Mouse (Mus musculus) midbrain, embryonic 15.5 days (tissue): Measurements from ENCODE around the gene Dhx30. TPM values are rescaled to one million over a fixed set of nuclear protein-coding genes. Genes with fewer than 3 reads are reported as not detected.
"Not testable (repeated sequence)": the region's sequence is repeated elsewhere in the genome, so short reads cannot be mapped to it uniquely, and the experiment has no call there.

Experiments used
- ATAC-seq: fragments of 200-750 bp; cut with Nextera tagmentation; replicated peaks from 2 replicates; pipeline ENCODE4 v1.8.0; 2017; ENCODE audit warnings: moderate TSS enrichment
- H3K27ac ChIP-seq: fragments of 300-500 bp; sonication (generic); 2 replicates; pipeline ENCODE4 v1.5.1; 2015; ENCODE audit warnings: mild to moderate bottlenecking, inconsistent platforms
- H3K27me3 ChIP-seq: fragments of 300-500 bp; sonication (generic); replicated peaks from 2 replicates; pipeline ENCODE4 v1.6.1; 2015; ENCODE audit warnings: inconsistent platforms
- H3K36me3 ChIP-seq: fragments of 300-500 bp; sonication (generic); replicated peaks from 2 replicates; pipeline ENCODE4 v1.6.1; 2015; ENCODE audit warnings: inconsistent platforms
- H3K4me1 ChIP-seq: fragments of 300-500 bp; sonication (generic); 2 replicates; pipeline ENCODE4 v1.6.1; 2015; ENCODE audit warnings: inconsistent platforms
- H3K4me2 ChIP-seq: fragments of 300-500 bp; sonication (generic); 2 replicates; pipeline ENCODE4 v1.6.1; 2015; ENCODE audit warnings: inconsistent platforms, mild to moderate bottlenecking, moderate library complexity
- H3K4me3 ChIP-seq: fragments of 300-500 bp; sonication (generic); 2 replicates; pipeline ENCODE4 v1.5.1; 2015; ENCODE audit warnings: mild to moderate bottlenecking, inconsistent platforms
- H3K9ac ChIP-seq: fragments of 300-500 bp; sonication (generic); 2 replicates; pipeline ENCODE4 v1.6.1; 2015; ENCODE audit warnings: mild to moderate bottlenecking, inconsistent platforms
- H3K9me3 ChIP-seq: fragments of 300-500 bp; sonication (generic); 2 replicates; pipeline ENCODE4 v1.6.1; 2016; ENCODE audit warnings: inconsistent platforms
- WGBS: fragments of 180-500 bp; shearing (Covaris S2); methylation state at CpG from one replicate; pipeline ENCODE4 v1.1.7; 2015; ENCODE audit warnings: mixed read lengths; 5-methylcytosine and 5-hydroxymethylcytosine counted together
- polyA plus RNA-seq: library from polyadenylated mRNA; unstranded; fragments of >200 nt; fragmentation: Nextera tagmentation; extraction: Ambion mirVana; gene quantifications from 2 replicates; pipeline ENCODE4 v1.2.1, GENCODE M21; 2015

Dhx30 gene
- polyA plus RNA-seq, 1 experiment from 2014 or later = 199 TPM

GRCm38 (mm10) chr9:110130896-110131524 lies 13.4 kb upstream of the Dhx30 start:
- 30% methylated on average over 10 of the region's 10 CpGs for WGBS

GRCm38 (mm10) chr9:110124008-110124540 lies 6.4 kb upstream of the Dhx30 start:
- not testable (repeated sequence) for H3K4me3 ChIP-seq, H3K4me1 ChIP-seq, ATAC-seq, H3K9me3 ChIP-seq, H3K4me2 ChIP-seq, H3K27me3 ChIP-seq, H3K27ac ChIP-seq, H3K9ac ChIP-seq, H3K36me3 ChIP-seq
- whole genome bisulfite sequencing = 54% methylated on average over 2 of the region's 2 CpGs

More at GRCm38 (mm10) chr9:110130896-110131524, 13.4 kb upstream of the Dhx30 start:
- H3K27ac ChIP-seq = peak overlapping the region; percentile 92
- H3K36me3 ChIP-seq = no peaks in the 10 kb centered on the region; the same call in 1 of the 2 replicates
- H3K9ac ChIP-seq = peak overlapping the region; percentile 74
- H3K4me1 ChIP-seq = peaks cover 35% of the 10 kb centered on the region
- H3K4me2 ChIP-seq = peak overlapping the region; percentile 61
- H3K4me3 ChIP-seq = peak overlapping the region; percentile 66
- no peaks in the 10 kb centered on the region for H3K9me3 ChIP-seq
- no peaks in the 10 kb centered on the region for H3K27me3 ChIP-seq
- no peak for ATAC-seq

GRCm38 (mm10) chr9:110123322-110123721 lies 5.7 kb upstream of the Dhx30 start:
- H3K36me3 ChIP-seq = no peaks in the 10 kb centered on the region
- no peaks in the 10 kb centered on the region for H3K27me3 ChIP-seq
- no peak overlapping the region for H3K4me3 ChIP-seq
- no peaks in the 10 kb centered on the region for H3K9me3 ChIP-seq
- peaks cover 9% of the 10 kb centered on the region for H3K4me1 ChIP-seq
- WGBS = 87% methylated on average over 2 of the region's 2 CpGs
- H3K9ac ChIP-seq = no peak overlapping the region
- H3K27ac ChIP-seq = no peak overlapping the region
- ATAC-seq = no peak
- no peak overlapping the region for H3K4me2 ChIP-seq

- Histone ChIP-seq H3K36me3 (no peaks in the 10 kb centered on the region), H3K4me2 (no peak overlapping the region), H3K27me3 (no peaks in the 10 kb centered on the region), H3K27ac (no peak overlapping the region), H3K4me1 (peaks cover 13% of the 10 kb centered on the region), H3K9me3 (no peaks in the 10 kb centered on the region), H3K9ac (no peak overlapping the region), H3K4me3 (no peak overlapping the region)
- 77% methylated on average over 4 of the region's 4 CpGs for WGBS
- no peak for ATAC-seq
These were observed 3.8 kb upstream of the Dhx30 start for GRCm38 (mm10) chr9:110121424-110121823.

- Histone ChIP-seq H3K27me3 (no peaks in the 10 kb centered on the region), H3K4me2 (peak overlapping the region; percentile 66), H3K9me3 (no peaks in the 10 kb centered on the region), H3K4me1 (peaks cover 23% of the 10 kb centered on the region), H3K9ac (peak overlapping the region; percentile 94), H3K4me3 (peak overlapping the region; percentile 74), H3K27ac (peak overlapping the region; percentile 96), H3K36me3 (peaks cover 7% of the 10 kb centered on the region; the same call in 1 of the 2 replicates)
- ATAC-seq = no peak
- 50% methylated on average over 1 of the region's 1 CpGs for WGBS
These were observed 619 bp upstream of the Dhx30 start for GRCm38 (mm10) chr9:110118249-110118648.

- Histone ChIP-seq H3K4me2 (peak within 1 kb of the TSS; percentile 66), H3K27ac (peak within 1 kb of the TSS; percentile 96), H3K36me3 (peaks cover 18% of the 10 kb centered on the region), H3K9me3 (no peaks in the 10 kb centered on the region), H3K27me3 (no peaks in the 10 kb centered on the region), H3K4me1 (peaks cover 23% of the 10 kb centered on the region), H3K9ac (peak within 1 kb of the TSS; percentile 94), H3K4me3 (peak within 1 kb of the TSS; percentile 74)
- ATAC-seq = peak; percentile 97
- under 1% methylated on average over 77 of the region's 79 CpGs for WGBS
These were observed 452 bp downstream of the Dhx30 start, which contains the start of gene Smarcc1 for GRCm38 (mm10) chr9:110116977-110117778. Gene Smarcc1, plus strand, starts transcription at chr9:110117708.

GRCm38 (mm10) chr9:110116353-110116976 lies 1.2 kb downstream of the Dhx30 start:
- Histone ChIP-seq H3K27ac (peak overlapping the region; percentile 96), H3K36me3 (peaks cover 24% of the 10 kb centered on the region), H3K27me3 (no peaks in the 10 kb centered on the region), H3K4me1 (peaks cover 23% of the 10 kb centered on the region), H3K9ac (peak overlapping the region; percentile 94), H3K4me3 (peak overlapping the region; percentile 74), H3K9me3 (no peaks in the 10 kb centered on the region), H3K4me2 (peak overlapping the region; percentile 66)
- WGBS = 7% methylated on average over 10 of the region's 10 CpGs
- ATAC-seq = no peak

- Histone ChIP-seq H3K9me3 (no peaks in the 10 kb centered on the region), H3K36me3 (peaks cover 42% of the 10 kb centered on the region), H3K27me3 (no peaks in the 10 kb centered on the region), H3K4me1 (peaks cover 7% of the 10 kb centered on the region), H3K27ac (peak overlapping the region; percentile 31; the same call in 1 of the 2 replicates), H3K9ac (peak overlapping the region; percentile 80), H3K4me2 (peak overlapping the region; percentile 79), H3K4me3 (peak overlapping the region; percentile 77)
- WGBS = 3% methylated on average over 41 of the region's 41 CpGs
- ATAC-seq = peak; percentile 96
These were observed 16.7 kb downstream of the Dhx30 start for GRCm38 (mm10) chr9:110100627-110101600.

GRCm38 (mm10) chr9:110097791-110098190 lies 19.8 kb downstream of the Dhx30 start:
- Histone ChIP-seq H3K36me3 (peaks cover 43% of the 10 kb centered on the region), H3K9ac (no peak overlapping the region), H3K27ac (no peak overlapping the region), H3K4me3 (no peak overlapping the region), H3K9me3 (no peaks in the 10 kb centered on the region), H3K4me2 (no peak overlapping the region), H3K4me1 (peaks cover 7% of the 10 kb centered on the region), H3K27me3 (no peaks in the 10 kb centered on the region)
- ATAC-seq = no peak
- WGBS = 82% methylated on average over 3 of the region's 3 CpGs

- no peaks in the 10 kb centered on the region for H3K27me3 ChIP-seq
- WGBS = 96% methylated on average over 4 of the region's 4 CpGs
- H3K4me3 ChIP-seq = no peak overlapping the region
- H3K4me2 ChIP-seq = no peak overlapping the region
- no peaks in the 10 kb centered on the region for H3K9me3 ChIP-seq
- H3K36me3 ChIP-seq = peaks cover 73% of the 10 kb centered on the region
- no peak overlapping the region for H3K9ac ChIP-seq
- no peaks in the 10 kb centered on the region for H3K4me1 ChIP-seq
- H3K27ac ChIP-seq = no peak overlapping the region
- no peak for ATAC-seq
These were observed 22.9 kb downstream of the Dhx30 start for GRCm38 (mm10) chr9:110094761-110095160.

GRCm38 (mm10) chr9:110093303-110093702 lies 24.3 kb downstream of the Dhx30 start:
- no peak overlapping the region for H3K27ac ChIP-seq
- H3K4me2 ChIP-seq = no peak overlapping the region
- H3K9me3 ChIP-seq = no peaks in the 10 kb centered on the region
- H3K9ac ChIP-seq = no peak overlapping the region
- no peak for ATAC-seq
- H3K27me3 ChIP-seq = no peaks in the 10 kb centered on the region
- 87% methylated on average over 4 of the region's 4 CpGs for WGBS
- no peaks in the 10 kb centered on the region for H3K4me1 ChIP-seq
- peaks cover 83% of the 10 kb centered on the region for H3K36me3 ChIP-seq
- H3K4me3 ChIP-seq = no peak overlapping the region
